Mouse (Mus musculus) skeletal muscle tissue, postnatal 0 days (tissue): Measurements from ENCODE around the gene Snrpe. TPM values are rescaled to one million over a fixed set of nuclear protein-coding genes. Genes with fewer than 3 reads are reported as not detected.

Experiments
- polyA plus RNA-seq: library from polyadenylated mRNA; unstranded; fragments of >200 nt; fragmentation: Nextera tagmentation; extraction: Ambion mirVana; gene quantifications from 2 replicates; pipeline ENCODE4 v1.2.1, GENCODE M21; 2015

Snrpe gene
- polyA plus RNA-seq = 213 and 236 TPM in 2 replicates

GRCm38 (mm10) chr1:133609771-133610502 lies at the start of gene Snrpe:
Gene Snrpe, minus strand, starts transcription at chr1:133610291.

Other genes with a start within 250 kb of the Snrpe start
- gene Etnk2, start 246.7 kb downstream of the Snrpe start, polyA plus RNA-seq = 0.09 and 0.12 TPM in 2 replicates
- gene Sox13, start 185.9 kb downstream of the Snrpe start, polyA plus RNA-seq = 2.3 and 2.7 TPM in 2 replicates
- not detected in 2 replicates for gene Zbed6, start 50.6 kb upstream of the Snrpe start, polyA plus RNA-seq
- 2.8 and 2.9 TPM in 2 replicates for gene Gm38394, start 51.0 kb upstream of the Snrpe start, polyA plus RNA-seq
- 0.10 and 0.18 TPM in 2 replicates for gene Lax1, start 79.8 kb upstream of the Snrpe start, polyA plus RNA-seq
- gene Atp2b4, start 190.8 kb upstream of the Snrpe start, polyA plus RNA-seq = 5.5 and 7.1 TPM in 2 replicates